Mouse (Mus musculus): ENCODE data around the gene Sycp2l. TPM values are rescaled to one million over a fixed set of nuclear protein-coding genes. Genes with fewer than 3 reads are reported as not detected.
A peak's percentile ranks its signal among the peaks of the same experiment; 100 is the strongest.

The Sycp2l gene
- not detected for polyA plus RNA-seq (2021)

GRCm38 (mm10) chr13:41113940-41114339 is at the start of gene Sycp2l:
Gene Sycp2l, plus strand, starts transcription at chr13:41114307.
- ChIA-PET CTCF (no interaction called here), POLR2A (interaction anchor here (0.6 kb wide), 1 partner anchor 8 kb away, joined by 3 read pairs; no protein-coding TSS in a partner anchor)
- in situ Hi-C loops (cut with MboI; ENCODE audit: low pct_unique_long_range_greater_than_20kb), result no loop called here
- ATAC-seq (no peak), DNase-seq (ENCODE audit: low read depth, low spot score) (no peak)
- TF ChIP-seq CTCF (IDR thresholded peaks at IDR 0.05), result no peak
- H3K27me3 ChIP-seq, result peaks cover 39% of the 10 kb centered on the region

- no peak for DNase-seq (ENCODE audit: low read depth, low spot score)
- ChIA-PET CTCF (interaction anchor here (0.8 kb wide), 1 partner anchor 183 kb away, joined by 3 read pairs; no protein-coding TSS in a partner anchor), POLR2A (no interaction called here)
- TF ChIP-seq CTCF (IDR thresholded peaks at IDR 0.05), result no peak
- in situ Hi-C loops (cut with MboI; ENCODE audit: low pct_unique_long_range_greater_than_20kb), result no loop called here
- no peak for ATAC-seq
- peaks cover 31% of the 10 kb centered on the region for H3K27me3 ChIP-seq
These were observed 46.5 kb upstream of the Sycp2l start for GRCm38 (mm10) chr13:41067618-41068017.

- in situ Hi-C loops (cut with MboI; ENCODE audit: low pct_unique_long_range_greater_than_20kb), result no loop called here
- TF ChIP-seq CTCF (IDR thresholded peaks at IDR 0.05), result no peak
- ChIA-PET CTCF (interaction anchor here (1.4 kb wide), 1 partner anchor 13 kb away, joined by 3 read pairs; no protein-coding TSS in a partner anchor), POLR2A (no interaction called here)
- H3K27me3 ChIP-seq, result peaks cover 36% of the 10 kb centered on the region
- ATAC-seq, result no peak
- DNase-seq (ENCODE audit: low read depth, low spot score), result no peak
These were observed 42.5 kb upstream of the Sycp2l start for GRCm38 (mm10) chr13:41071617-41072016.

- H3K27me3 ChIP-seq, result peaks cover 40% of the 10 kb centered on the region
- ChIA-PET CTCF (no interaction called here), POLR2A (no interaction called here)
- no peak for ATAC-seq
- no peak for DNase-seq (ENCODE audit: low read depth, low spot score)
- in situ Hi-C loops (cut with MboI; ENCODE audit: low pct_unique_long_range_greater_than_20kb), result no loop called here
- no peak for TF ChIP-seq CTCF (IDR thresholded peaks at IDR 0.05)
These were observed 40.3 kb upstream of the Sycp2l start for GRCm38 (mm10) chr13:41073819-41074218.

GRCm38 (mm10) chr13:41077921-41078320 is 36.2 kb upstream of the Sycp2l start:
- ChIA-PET CTCF (interaction anchor here (1.3 kb wide), 1 partner anchor 160 kb away, joined by 3 read pairs; no protein-coding TSS in a partner anchor), POLR2A (no interaction called here)
- DNase-seq (ENCODE audit: low read depth, low spot score) (no peak), ATAC-seq (no peak)
- in situ Hi-C loops (cut with MboI; ENCODE audit: low pct_unique_long_range_greater_than_20kb), result no loop called here
- H3K27me3 ChIP-seq, result peaks cover 52% of the 10 kb centered on the region
- TF ChIP-seq CTCF (IDR thresholded peaks at IDR 0.05), result no peak

- ChIA-PET POLR2A (no interaction called here), CTCF (no interaction called here)
- H3K27me3 ChIP-seq, result peaks cover 54% of the 10 kb centered on the region
- ATAC-seq, result no peak
- TF ChIP-seq CTCF (IDR thresholded peaks at IDR 0.05), result no peak
- in situ Hi-C loops (cut with MboI; ENCODE audit: low pct_unique_long_range_greater_than_20kb), result no loop called here
- DNase-seq (ENCODE audit: low read depth, low spot score), result no peak
These were observed 35.3 kb upstream of the Sycp2l start for GRCm38 (mm10) chr13:41078690-41079420.

GRCm38 (mm10) chr13:41079421-41079780 is 34.7 kb upstream of the Sycp2l start, which contains the start of gene Mak:
Gene Mak, minus strand, starts transcription at chr13:41079706.
- TF ChIP-seq CTCF (IDR thresholded peaks at IDR 0.05), result no peak
- DNase-seq (ENCODE audit: low read depth, low spot score), result no peak
- in situ Hi-C loops (cut with MboI; ENCODE audit: low pct_unique_long_range_greater_than_20kb), result no loop called here

GRCm38 (mm10) chr13:41079859-41080258 is 34.2 kb upstream of the Sycp2l start:
- no peak for DNase-seq (ENCODE audit: low read depth, low spot score)
- ATAC-seq, result no peak
- peaks cover 52% of the 10 kb centered on the region for H3K27me3 ChIP-seq
- in situ Hi-C loops (cut with MboI; ENCODE audit: low pct_unique_long_range_greater_than_20kb), result loop anchor here (5.0 kb wide), 1 partner anchor 157 kb away; no protein-coding TSS in a partner anchor
- no peak for TF ChIP-seq CTCF (IDR thresholded peaks at IDR 0.05)
- CTCF ChIA-PET, result no interaction called here
- POLR2A ChIA-PET, result no interaction called here

More at GRCm38 (mm10) chr13:41079421-41079780, 34.7 kb upstream of the Sycp2l start, which contains the start of gene Mak:
- POLR2A ChIA-PET, result no interaction called here
- peaks cover 52% of the 10 kb centered on the region for H3K27me3 ChIP-seq
- ATAC-seq, result no peak
- CTCF ChIA-PET, result no interaction called here

- DNase-seq (ENCODE audit: low read depth, low spot score) (no peak), ATAC-seq (no peak)
- CTCF ChIA-PET, result no interaction called here
- in situ Hi-C loops (cut with MboI; ENCODE audit: low pct_unique_long_range_greater_than_20kb), result loop anchor here (5.0 kb wide), 1 partner anchor 157 kb away; no protein-coding TSS in a partner anchor
- POLR2A ChIA-PET, result no interaction called here
- H3K27me3 ChIP-seq, result peaks cover 55% of the 10 kb centered on the region
- no peak for TF ChIP-seq CTCF (IDR thresholded peaks at IDR 0.05)
These were observed 33.4 kb upstream of the Sycp2l start for GRCm38 (mm10) chr13:41080700-41081099.

GRCm38 (mm10) chr13:41084521-41084920 is 29.6 kb upstream of the Sycp2l start:
- CTCF ChIA-PET, result interaction anchor here (1.0 to 1.5 kb wide), 2 partner anchors 13 to 20 kb away, joined by 3 read pairs; no protein-coding TSS in a partner anchor
- in situ Hi-C loops (cut with MboI; ENCODE audit: low pct_unique_long_range_greater_than_20kb), result loop anchor here (5.0 kb wide), 1 partner anchor 153 kb away; no protein-coding TSS in a partner anchor
- TF ChIP-seq CTCF (IDR thresholded peaks at IDR 0.05), result no peak
- POLR2A ChIA-PET, result no interaction called here
- ATAC-seq (no peak), DNase-seq (ENCODE audit: low read depth, low spot score) (no peak)
- peaks cover 38% of the 10 kb centered on the region for H3K27me3 ChIP-seq

GRCm38 (mm10) chr13:41085140-41085539 is 29.0 kb upstream of the Sycp2l start:
- in situ Hi-C loops (cut with MboI; ENCODE audit: low pct_unique_long_range_greater_than_20kb), result no loop called here
- no peak for ATAC-seq
- H3K27me3 ChIP-seq, result peaks cover 38% of the 10 kb centered on the region
- CTCF ChIA-PET, result interaction anchor here (1.0 to 1.5 kb wide), 2 partner anchors 14 to 19 kb away, joined by 3 read pairs; no protein-coding TSS in a partner anchor
- peak; percentile 40 for TF ChIP-seq CTCF (IDR thresholded peaks at IDR 0.05)
- no peak for DNase-seq (ENCODE audit: low read depth, low spot score)
- POLR2A ChIA-PET, result no interaction called here

Measured in Patski (cell line).